13 mouse cellular contexts compared by ENCODE assay signal in genomic region chr11:116265352-116265751, GRCm38 (mm10). TPM values are rescaled to one million over a fixed set of nuclear protein-coding genes. Genes with fewer than 3 reads are reported as not detected.
DNase-seq lines count a peak whose midpoint lies in the region; ATAC-seq and TF ChIP-seq lines count a peak whose summit lies in the region.
"Had no signal": no experiment of that assay in that cellular context is flagged by ENCODE, and none has a peak within 500 bp of the region (broad histone marks: within the 10 kb centered on the region; RNA-seq: fewer than 3 reads in every experiment).

No protein-coding gene starts in this region.

- no peak for TF ChIP-seq EP300 in heart, adult 2 months (IDR thresholded peaks at IDR 0.05; ENCODE audit: insufficient read depth, low read depth, low read length)

- H3K4me1 ChIP-seq in heart, embryonic 12.5 days (replicated peaks): no peaks in the 10 kb centered on the region
- H3K4me1 ChIP-seq in heart, adult 2 months (ENCODE audit: control insufficient read depth, insufficient read depth, low read length): no peaks in the 10 kb centered on the region

- no peak overlapping the region for H3K4me3 ChIP-seq in heart, embryonic 12.5 days
- no peak overlapping the region for H3K4me3 ChIP-seq in heart, adult 2 months

- no peak for TF ChIP-seq POLR2A in heart, adult 2 months (IDR thresholded peaks at IDR 0.05; ENCODE audit: insufficient read depth, low read depth, low read length)

- intact Hi-C loops in heart, adult 2 months (cut with DNase I): no loop called here

- H3K9ac ChIP-seq in heart, embryonic 12.5 days: peak overlapping the region; percentile 4; the same call in 1 of the 2 replicates
- H3K9ac ChIP-seq in heart, adult 2 months (ENCODE audit: low read depth, low read length): no peak overlapping the region
- H3K9ac ChIP-seq: lung, embryonic 14.5 days had no signal

- no peaks in the 10 kb centered on the region for H3K79me2 ChIP-seq in heart, adult 2 months (replicated peaks; ENCODE audit: control insufficient read depth, insufficient read depth, low read length)

- no peak overlapping the region for H3K4me2 ChIP-seq in heart, embryonic 12.5 days
- H3K4me2 ChIP-seq: lung, embryonic 14.5 days had no signal

- DNase-seq in heart, adult 8-10 months (ENCODE audit: low spot score): no peak
- DNase-seq in MEL-GATA-1-ER (ENCODE audit: extremely low read depth, low read depth): peak; percentile 26
- DNase-seq in right cerebral cortex, postnatal 10 days (ENCODE audit: low spot score in 2 of 2): peak; percentile 55 to 65
- DNase-seq in cerebellum, adult 18-20 months: no peak
- no peak for DNase-seq in heart, adult 2 months
- no peak for DNase-seq in lung, adult 18-20 months
- DNase-seq: kidney, adult 18-20 months; layer of hippocampus, postnatal 36 days; lung, embryonic 14.5 days; midbrain, embryonic 14.5 days had no signal

- ATAC-seq in heart, embryonic 12.5 days (ENCODE audit: insufficient number of reproducible peaks, low FRiP score): no peak
- ATAC-seq in inflammation-experienced regulatory T-cells, adult 6 months: peak; percentile 52
- ATAC-seq: forebrain, embryonic 14.5 days had no signal

- no peak for TF ChIP-seq CTCF in heart, adult 2 months (IDR thresholded peaks at IDR 0.05)

- WGBS in heart, embryonic 12.5 days: 86% methylated on average over 11 of the region's 11 CpGs
- 68% methylated on average over 11 of the region's 11 CpGs for WGBS in heart, adult 2 months

- H3K36me3 ChIP-seq in heart, embryonic 12.5 days: peaks cover 97% of the 10 kb centered on the region
- no peaks in the 10 kb centered on the region for H3K36me3 ChIP-seq in heart, adult 2 months (ENCODE audit: control insufficient read depth, insufficient read depth, low read length)

- no peaks in the 10 kb centered on the region for H3K27me3 ChIP-seq in heart, embryonic 12.5 days (replicated peaks)
- H3K27me3 ChIP-seq in heart, adult 2 months (ENCODE audit: control insufficient read depth, insufficient read depth, low read length): no peaks in the 10 kb centered on the region

- no peaks in the 10 kb centered on the region for H3K9me3 ChIP-seq in heart, embryonic 12.5 days (replicated peaks)

- no peak overlapping the region for H3K27ac ChIP-seq in heart, embryonic 12.5 days (ENCODE audit: poor library complexity, severe bottlenecking)
- no peak overlapping the region for H3K27ac ChIP-seq in heart, adult 2 months

RNA-seq across cellular contexts. Expression of gene Srp68, which starts 8.7 kb away (rescaled TPM):
- polyA plus RNA-seq in heart, embryonic 12.5 days (2016; fragmentation: Nextera tagmentation; extraction: Ambion mirVana): 73.9 and 74.8 TPM in 2 replicates
- total RNA-seq in heart, adult 8-10 months (2022): 10 to 100 TPM; 61.3 to 72.1 (median 66.2) TPM
- 10 to 100 TPM; 40.4 to 44.2 (median 42.3) TPM for polyA plus RNA-seq in inflammation-experienced regulatory T-cells, adult 6 months (2017; shearing (Covaris generic))
- total RNA-seq in heart, adult 2 months (2021): 10 to 100 TPM; 61.5 to 71.2 TPM
- 40.0 and 50.7 TPM in 2 replicates for polyA plus RNA-seq in heart, adult 2 months (2012; rRNA removed)

RNA-seq across cellular contexts. Expression of gene Galr2, which starts 15.4 kb away (rescaled TPM):
- polyA plus RNA-seq in heart, embryonic 12.5 days (2016; fragmentation: Nextera tagmentation; extraction: Ambion mirVana): 0.09 TPM in 1 of 2 replicates, not detected in the other
- total RNA-seq in heart, adult 8-10 months (2022): not detected
- polyA plus RNA-seq in inflammation-experienced regulatory T-cells, adult 6 months (2017; shearing (Covaris generic)): not detected
- total RNA-seq in heart, adult 2 months (2021): not detected
- 0.18 and 0.32 TPM in 2 replicates for polyA plus RNA-seq in heart, adult 2 months (2012; rRNA removed)
- total RNA-seq: layer of hippocampus, postnatal 36 days had no signal
- polyA plus RNA-seq: lung, embryonic 14.5 days had no signal

RNA-seq across cellular contexts. Expression of gene Evpl, which starts 27.5 kb away (rescaled TPM):
- polyA plus RNA-seq in heart, embryonic 12.5 days (2016; fragmentation: Nextera tagmentation; extraction: Ambion mirVana): 0.53 and 0.84 TPM in 2 replicates
- under 1 TPM; 0.49 to 0.94 (median 0.56) TPM for total RNA-seq in heart, adult 8-10 months (2022)
- polyA plus RNA-seq in inflammation-experienced regulatory T-cells, adult 6 months (2017; shearing (Covaris generic)): not detected
- total RNA-seq in heart, adult 2 months (2021): under 1 TPM; 0.39 to 0.50 TPM
- 0.15 and 0.29 TPM in 2 replicates for polyA plus RNA-seq in heart, adult 2 months (2012; rRNA removed)

RNA-seq across cellular contexts. Expression of gene Exoc7, which starts 41.7 kb away (rescaled TPM):
- 47.8 and 51.3 TPM in 2 replicates for polyA plus RNA-seq in heart, embryonic 12.5 days (2016; fragmentation: Nextera tagmentation; extraction: Ambion mirVana)
- 10 to 100 TPM; 49.0 to 65.8 (median 54.2) TPM for total RNA-seq in heart, adult 8-10 months (2022)
- polyA plus RNA-seq in inflammation-experienced regulatory T-cells, adult 6 months (2017; shearing (Covaris generic)): 10 to 100 TPM; 70.3 to 96.0 (median 70.6) TPM
- 10 to 100 TPM; 43.7 to 44.0 TPM for total RNA-seq in heart, adult 2 months (2021)
- 28.0 and 29.7 TPM in 2 replicates for polyA plus RNA-seq in heart, adult 2 months (2012; rRNA removed)

Comparison
In these comparisons a context has a peak if more than half of its experiments do, and no peak if none do; other contexts are left out.
1. DNase-seq: peak in MEL-GATA-1-ER (single experiment) and right cerebral cortex, postnatal 10 days (2 of 2); none in heart, adult 8-10 months (single experiment), cerebellum, adult 18-20 months (0 of 2), heart, adult 2 months (0 of 2) and lung, adult 18-20 months (0 of 2).